Mouse (Mus musculus) heart, embryonic 10.5 days (tissue): ENCODE results near the gene Gm8298. TPM values are rescaled to one million over a fixed set of nuclear protein-coding genes. Genes with fewer than 3 reads are reported as not detected.
"Not testable (repeated sequence)": the region's sequence is repeated elsewhere in the genome, so short reads cannot be mapped to it uniquely, and the experiment has no call there.

ENCODE experiments used
- DNase-seq: peaks from one replicate; pipeline ENCODE4 v3.0.0-alpha.2; 2017; ENCODE audit warnings: low spot score
- H3K27ac ChIP-seq: fragments of 300-500 bp; sonication (generic); 2 replicates; pipeline ENCODE4 v1.5.1; 2016; ENCODE audit warnings: mild to moderate bottlenecking
- H3K27me3 ChIP-seq: fragments of 300-500 bp; sonication (generic); 2 replicates; pipeline ENCODE4 v1.6.1; 2016; ENCODE audit warnings: mild to moderate bottlenecking; ENCODE audit not compliant: poor library complexity, insufficient read depth, severe bottlenecking
- H3K36me3 ChIP-seq: fragments of 300-500 bp; sonication (generic); 2 replicates; pipeline ENCODE4 v1.6.1; 2016; ENCODE audit warnings: mild to moderate bottlenecking, moderate library complexity
- H3K4me1 ChIP-seq: fragments of 300-500 bp; sonication (generic); 2 replicates; pipeline ENCODE4 v1.6.1; 2016; ENCODE audit warnings: mild to moderate bottlenecking
- H3K4me3 ChIP-seq: fragments of 300-500 bp; sonication (generic); 2 replicates; pipeline ENCODE4 v1.5.1; 2016; ENCODE audit warnings: mild to moderate bottlenecking, moderate library complexity
- H3K9me3 ChIP-seq: fragments of 300-500 bp; sonication (generic); 2 replicates; pipeline ENCODE4 v1.6.1; 2016; ENCODE audit warnings: mild to moderate bottlenecking, moderate library complexity
- WGBS: fragments of 180-500 bp; shearing (Covaris S2); methylation state at CpG from one replicate; pipeline ENCODE4 v1.1.7; 2016; 5-methylcytosine and 5-hydroxymethylcytosine counted together
- polyA plus RNA-seq: library from polyadenylated mRNA; unstranded; fragments of >200 nt; fragmentation: Nextera tagmentation; extraction: Ambion mirVana; gene quantifications from 2 replicates; pipeline ENCODE4 v1.2.1, GENCODE M21; 2016

The Gm8298 gene
- not detected in 2 replicates for polyA plus RNA-seq

GRCm38 (mm10) chr3:59860751-59861150, at the start of gene Gm8298:
Gm8298 (plus strand) TSS chr3:59861051.
- H3K36me3 ChIP-seq: no peaks in the 10 kb centered on the region
- no peaks in the 10 kb centered on the region for H3K9me3 ChIP-seq
- 88% methylated on average over 2 of the region's 2 CpGs for WGBS
- no peak for DNase-seq
- no peaks in the 10 kb centered on the region for H3K27me3 ChIP-seq
- no peak within 1 kb of the TSS for H3K27ac ChIP-seq
- H3K4me1 ChIP-seq: no peaks in the 10 kb centered on the region
- no peak within 1 kb of the TSS for H3K4me3 ChIP-seq

GRCm38 (mm10) chr3:59813169-59813568, 47.7 kb upstream of the Gm8298 start:
- no peak for DNase-seq
- Histone ChIP-seq H3K27me3 (no peaks in the 10 kb centered on the region), H3K9me3 (no peaks in the 10 kb centered on the region), H3K4me3 (no peak overlapping the region), H3K4me1 (no peaks in the 10 kb centered on the region), H3K36me3 (no peaks in the 10 kb centered on the region), H3K27ac (no peak overlapping the region)

- H3K36me3 ChIP-seq: no peaks in the 10 kb centered on the region
- 12% methylated on average over 2 of the region's 2 CpGs for WGBS
These were observed 9.9 kb downstream of the Gm8298 start for GRCm38 (mm10) chr3:59870765-59871164.

GRCm38 (mm10) chr3:59877601-59878000, 16.8 kb downstream of the Gm8298 start:
- 62% methylated on average over 1 of the region's 1 CpGs for WGBS
- not testable (repeated sequence) for H3K36me3 ChIP-seq, H3K4me3 ChIP-seq, H3K4me1 ChIP-seq, H3K27me3 ChIP-seq, H3K27ac ChIP-seq, DNase-seq, H3K9me3 ChIP-seq

More at GRCm38 (mm10) chr3:59870765-59871164, 9.9 kb downstream of the Gm8298 start:
- H3K4me3 ChIP-seq: no peak overlapping the region
- no peaks in the 10 kb centered on the region for H3K9me3 ChIP-seq
- H3K27me3 ChIP-seq: no peaks in the 10 kb centered on the region
- H3K4me1 ChIP-seq: no peaks in the 10 kb centered on the region
- H3K27ac ChIP-seq: no peak overlapping the region
- no peak for DNase-seq

GRCm38 (mm10) chr3:59879801-59880554, 19.1 kb downstream of the Gm8298 start:
- not testable (repeated sequence) for DNase-seq, H3K27ac ChIP-seq, H3K4me1 ChIP-seq, H3K4me3 ChIP-seq, H3K36me3 ChIP-seq, H3K9me3 ChIP-seq, H3K27me3 ChIP-seq
- WGBS: 73% methylated on average over 7 of the region's 7 CpGs

GRCm38 (mm10) chr3:59893276-59893675, 32.4 kb downstream of the Gm8298 start:
- Histone ChIP-seq H3K36me3 (no peaks in the 10 kb centered on the region), H3K27me3 (no peaks in the 10 kb centered on the region), H3K4me3 (no peak overlapping the region), H3K4me1 (no peaks in the 10 kb centered on the region), H3K27ac (no peak overlapping the region), H3K9me3 (no peaks in the 10 kb centered on the region)
- no peak for DNase-seq
- 75% methylated on average over 2 of the region's 2 CpGs for WGBS

- WGBS: 81% methylated on average over 2 of the region's 2 CpGs
- H3K9me3 ChIP-seq: no peaks in the 10 kb centered on the region
- DNase-seq: no peak
- H3K4me3 ChIP-seq: no peak within 1 kb of the TSS
- H3K27me3 ChIP-seq: no peaks in the 10 kb centered on the region
- no peaks in the 10 kb centered on the region for H3K4me1 ChIP-seq
- no peak within 1 kb of the TSS for H3K27ac ChIP-seq
- no peaks in the 10 kb centered on the region for H3K36me3 ChIP-seq
These were observed 64.1 kb downstream of the Gm8298 start, which contains the start of gene C130079G13Rik for GRCm38 (mm10) chr3:59924914-59925313. C130079G13Rik (plus strand) TSS chr3:59925214.

Other genes starting within 250 kb of the Gm8298 start
- not detected in 2 replicates for gene Gm5538, start 131.3 kb upstream of the Gm8298 start, polyA plus RNA-seq
- gene C130079G13Rik, start 64.2 kb downstream of the Gm8298 start, polyA plus RNA-seq: not detected in 2 replicates
- not detected in 2 replicates for gene Aadacl2, start 145.7 kb downstream of the Gm8298 start, polyA plus RNA-seq
- 3.4 TPM in 1 of 2 replicates, not detected in the other for gene Aadac, start 164.7 kb downstream of the Gm8298 start, polyA plus RNA-seq
- not detected in 2 replicates for gene Sucnr1, start 220.8 kb downstream of the Gm8298 start, polyA plus RNA-seq